Mouse (Mus musculus) CH12.LX (cell line): ENCODE data around the gene Aco1.

ENCODE experiments used
- CHD2 ChIP-seq: IDR thresholded peaks from 2 replicates; pipeline ENCODE4 v1.6.1; 2011; ENCODE audit warnings: low read length, improper control_type of control experiment
- CTCF ChIP-seq, 2 experiments: IDR thresholded peaks in 1 of 2; conservative IDR thresholded peaks in 1 of 2; 2 replicates each; pipeline ENCODE4 v1.5.1; 2011 to 2012; ENCODE audit warnings: low read depth in 2 of 2, low read length in 2 of 2, improper control_type of control experiment in 1 of 2, inconsistent platforms in 1 of 2, mild to moderate bottlenecking in 1 of 2, moderate library complexity in 1 of 2

GRCm38 (mm10) chr4:40144981-40145380, 2.1 kb downstream of the Aco1 start:
- TF ChIP-seq CTCF (conservative IDR thresholded peaks at IDR 0.05 in 1 of 2, IDR thresholded peaks at IDR 0.05 in 1 of 2; ENCODE audit: low read depth in 2 of 2, low read length in 2 of 2), result no peak
- TF ChIP-seq CHD2, result no peak
